Mouse (Mus musculus) C2C12 (cell line): ENCODE data around the gene Erg. TPM values are rescaled to one million over a fixed set of nuclear protein-coding genes. Genes with fewer than 3 reads are reported as not detected.

Experiments
- H3K27me3 ChIP-seq: one replicate; pipeline ENCODE4 v1.6.1; 2011; ENCODE audit not compliant: control insufficient read depth, insufficient read depth, insufficient read length
- H3K36me3 ChIP-seq: one replicate; pipeline ENCODE4 v1.6.1; 2011; ENCODE audit not compliant: control insufficient read depth, insufficient read depth
- H3K4me3 ChIP-seq: one replicate; pipeline ENCODE4 v1.5.1; 2011; ENCODE audit warnings: mild to moderate bottlenecking, control low read depth; ENCODE audit not compliant: poor library complexity, insufficient read depth, severe bottlenecking
- H3K79me2 ChIP-seq: one replicate; pipeline ENCODE4 v1.6.1; 2011; ENCODE audit not compliant: control insufficient read depth, insufficient read depth
- H3K79me3 ChIP-seq: one replicate; pipeline ENCODE4 v1.6.1; 2011; ENCODE audit warnings: low read depth, control low read depth
- H3ac ChIP-seq: one replicate; pipeline ENCODE3; 2011; ENCODE audit warnings: low read depth; ENCODE audit not compliant: control insufficient read depth, insufficient read length
- CEBPB ChIP-seq: IDR thresholded peaks from one replicate; pipeline ENCODE4 v1.6.1; 2011; ENCODE audit warnings: low read depth, mild to moderate bottlenecking, control low read depth, moderate library complexity
- CTCF ChIP-seq: IDR thresholded peaks from one replicate; pipeline ENCODE4 v1.5.1; 2011; ENCODE audit not compliant: control insufficient read depth, insufficient read depth, insufficient read length
- FOSL1 ChIP-seq: IDR thresholded peaks from one replicate; pipeline ENCODE4 v1.8.0; 2011; ENCODE audit warnings: mild to moderate bottlenecking, low read length; ENCODE audit not compliant: poor library complexity, insufficient read depth, severe bottlenecking
- MAX ChIP-seq: IDR thresholded peaks from one replicate; pipeline ENCODE4 v1.6.1; 2011; ENCODE audit warnings: mild to moderate bottlenecking, control low read depth
- MYOD1 ChIP-seq: IDR thresholded peaks from one replicate; pipeline ENCODE4 v1.6.1; 2011; ENCODE audit warnings: low read depth; ENCODE audit not compliant: control insufficient read depth, insufficient read length
- MYOG ChIP-seq: IDR thresholded peaks from one replicate; pipeline ENCODE4 v1.6.1; 2011; ENCODE audit not compliant: control insufficient read depth, insufficient read length; ENCODE audit errors: extremely low read depth
- USF1 ChIP-seq: IDR thresholded peaks from one replicate; pipeline ENCODE4 v1.6.1; 2011; ENCODE audit warnings: low read depth, mild to moderate bottlenecking, control low read depth, moderate library complexity
- long read RNA-seq, 2 experiments: library from polyadenylated mRNA; unstranded; transcript quantifications; one replicate each; pipeline ENCODE4 v2.0.0; 2019 to 2020
- polyA plus RNA-seq: library from polyadenylated mRNA; unstranded; fragments of >200 nt; fragmentation: generic; extraction: Trizol; gene quantifications from one replicate; pipeline ENCODE4 v1.2.1, GENCODE M21; 2012; ENCODE audit warnings: missing spikeins

Erg gene
- polyA plus RNA-seq: 0.05 TPM
- long read RNA-seq, experiment 1: 0 reads
- long read RNA-seq, experiment 2: 0 reads

GRCm38 (mm10) chr16:95586311-95586602 lies at the start of gene Erg:
Gene Erg, minus strand, starts transcription at chr16:95586593.
- Histone ChIP-seq H3K79me2 (no peaks in the 10 kb centered on the region), H3K79me3 (no peaks in the 10 kb centered on the region), H3K4me3 (no peak within 1 kb of the TSS), H3K27me3 (peaks cover 34% of the 10 kb centered on the region), H3ac (no peak within 1 kb of the TSS), H3K36me3 (no peaks in the 10 kb centered on the region)
- TF ChIP-seq USF1 (no peak), FOSL1 (no peak), MAX (no peak), CTCF (no peak), MYOD1 (no peak), MYOG (no peak), CEBPB (no peak)

GRCm38 (mm10) chr16:95631816-95632215 lies 45.4 kb upstream of the Erg start:
- TF ChIP-seq FOSL1 (no peak), CEBPB (no peak), MYOG (no peak), CTCF (no peak), MAX (no peak), MYOD1 (no peak), USF1 (no peak)
- no peak overlapping the region for H3K4me3 ChIP-seq
- no peaks in the 10 kb centered on the region for H3K27me3 ChIP-seq
- no peak overlapping the region for H3ac ChIP-seq
- H3K79me3 ChIP-seq: no peaks in the 10 kb centered on the region
- no peaks in the 10 kb centered on the region for H3K36me3 ChIP-seq
- no peaks in the 10 kb centered on the region for H3K79me2 ChIP-seq

GRCm38 (mm10) chr16:95623876-95624770 lies 37.7 kb upstream of the Erg start:
- Histone ChIP-seq H3K27me3 (no peaks in the 10 kb centered on the region), H3K79me2 (no peaks in the 10 kb centered on the region), H3K79me3 (no peaks in the 10 kb centered on the region), H3K36me3 (no peaks in the 10 kb centered on the region), H3K4me3 (no peak overlapping the region), H3ac (no peak overlapping the region)
- TF ChIP-seq MYOD1: no peak
- no peak for TF ChIP-seq MAX
- TF ChIP-seq MYOG: no peak
- TF ChIP-seq CEBPB: no peak

GRCm38 (mm10) chr16:95623056-95623455 lies 36.7 kb upstream of the Erg start:
- Histone ChIP-seq H3K27me3 (no peaks in the 10 kb centered on the region), H3K79me3 (no peaks in the 10 kb centered on the region), H3K79me2 (no peaks in the 10 kb centered on the region), H3ac (no peak overlapping the region), H3K4me3 (no peak overlapping the region), H3K36me3 (no peaks in the 10 kb centered on the region)
- TF ChIP-seq CTCF (no peak), MYOG (no peak), USF1 (no peak), CEBPB (no peak), MYOD1 (no peak), FOSL1 (no peak), MAX (no peak)

- Histone ChIP-seq H3K79me3 (no peaks in the 10 kb centered on the region), H3K79me2 (no peaks in the 10 kb centered on the region), H3ac (no peak overlapping the region), H3K4me3 (no peak overlapping the region), H3K36me3 (no peaks in the 10 kb centered on the region), H3K27me3 (no peaks in the 10 kb centered on the region)
- no peak for TF ChIP-seq CEBPB
- no peak for TF ChIP-seq USF1
- no peak for TF ChIP-seq MYOD1
- no peak for TF ChIP-seq FOSL1
- TF ChIP-seq MYOG: no peak
- TF ChIP-seq CTCF: no peak
- no peak for TF ChIP-seq MAX
These were observed 33.5 kb upstream of the Erg start for GRCm38 (mm10) chr16:95619859-95620325.
